Mouse (Mus musculus): ENCODE data around the gene Jsrp1.

Gene Jsrp1

DNA sequence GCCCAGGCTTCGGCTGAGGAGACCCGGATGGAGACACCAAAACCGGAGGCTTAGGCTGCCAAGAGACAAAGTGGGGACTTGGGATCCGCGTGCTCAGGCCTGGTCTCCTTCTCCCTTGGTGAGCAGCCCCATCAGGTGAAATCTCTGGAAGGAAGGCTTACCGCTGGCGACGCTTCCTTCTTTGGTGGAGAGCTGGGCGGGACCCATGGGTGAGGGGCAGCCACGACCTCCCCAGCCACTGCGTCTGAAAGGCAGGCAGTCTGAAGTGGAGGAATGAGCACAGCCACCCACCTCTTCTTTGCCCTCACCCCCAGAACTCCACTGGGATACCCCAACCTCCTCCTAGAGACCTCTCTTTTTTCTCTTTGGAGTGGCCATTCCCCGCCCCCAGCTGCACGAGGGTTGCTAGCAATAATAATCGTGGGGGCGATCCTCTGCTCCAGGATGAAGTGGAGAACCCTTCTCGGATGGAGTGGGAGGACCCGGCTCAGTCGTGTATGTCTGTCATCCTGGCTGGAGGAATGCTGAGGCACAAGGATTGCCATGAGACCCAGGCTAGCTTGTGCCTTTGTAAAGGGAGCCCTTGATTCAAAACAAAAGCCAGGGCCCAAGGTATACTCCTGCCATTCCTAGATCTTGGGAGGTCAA lies 4.2 kb downstream of the Jsrp1 start:
- DNase-seq (ENCODE audit: low spot score), result no peak

- DNase-seq (ENCODE audit: low spot score), result no peak
Observed at GRCm38 (mm10) chr10:80808099-80808984, 5.0 kb downstream of the Jsrp1 start.

DNA sequence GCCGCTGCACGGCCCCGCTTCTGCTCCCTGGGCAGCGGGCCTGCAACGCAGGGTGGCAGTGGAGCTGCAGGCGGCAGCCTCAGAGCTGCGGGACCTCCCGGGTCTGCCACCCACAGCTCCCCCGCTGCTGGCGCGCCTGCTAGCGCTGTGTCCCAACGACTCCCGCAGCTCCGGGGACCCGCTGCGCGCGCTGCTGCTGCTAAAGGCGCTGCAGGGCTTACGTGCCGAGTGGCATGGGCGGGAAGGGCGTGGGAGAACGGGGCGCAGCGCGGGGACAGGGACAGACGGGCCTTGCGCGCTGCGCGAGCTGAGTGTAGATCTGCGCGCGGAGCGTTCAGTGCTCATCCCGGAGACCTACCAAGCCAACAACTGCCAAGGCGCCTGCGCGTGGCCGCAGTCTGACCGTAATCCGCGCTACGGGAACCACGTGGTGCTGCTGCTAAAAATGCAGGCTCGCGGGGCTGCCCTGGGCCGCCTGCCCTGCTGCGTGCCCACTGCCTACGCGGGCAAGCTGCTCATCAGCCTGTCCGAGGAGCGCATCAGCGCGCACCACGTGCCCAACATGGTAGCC lies 6.2 kb downstream of the Jsrp1 start:
- DNase-seq (ENCODE audit: low spot score), result no peak

DNA sequence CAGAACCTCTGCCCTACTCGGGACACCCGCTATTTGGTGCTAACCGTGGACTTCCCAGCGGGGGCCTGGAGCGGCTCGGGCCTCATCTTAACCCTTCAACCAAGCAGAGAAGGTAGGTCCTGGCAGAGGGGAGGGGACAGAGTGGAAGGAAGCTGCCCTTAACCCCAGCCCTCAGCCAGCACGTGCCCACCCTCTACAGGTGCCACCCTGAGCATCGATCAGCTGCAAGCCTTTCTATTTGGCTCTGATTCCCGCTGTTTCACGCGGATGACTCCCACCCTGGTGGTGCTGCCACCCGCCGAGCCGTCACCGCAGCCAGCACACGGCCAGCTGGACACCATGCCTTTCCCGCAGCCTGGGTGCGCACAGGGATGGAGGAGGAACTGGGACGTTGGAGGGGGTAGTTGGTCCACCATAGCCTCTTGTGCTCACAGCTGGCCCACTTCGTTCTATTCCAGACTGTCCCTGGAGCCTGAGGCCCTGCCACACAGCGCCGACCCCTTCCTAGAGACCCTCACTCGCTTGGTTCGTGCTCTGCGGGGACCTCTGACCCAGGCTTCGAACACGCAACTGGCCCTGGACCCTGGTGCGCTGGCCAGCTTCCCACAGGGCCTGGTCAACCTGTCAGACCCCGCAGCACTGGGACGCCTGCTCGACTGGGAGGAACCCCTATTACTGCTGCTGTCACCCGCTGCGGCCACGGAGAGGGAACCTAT lies 6.8 kb downstream of the Jsrp1 start:
- no peak for DNase-seq (ENCODE audit: low spot score)

- DNase-seq (ENCODE audit: low spot score), result peak; percentile 72
Observed at GRCm38 (mm10) chr10:80805925-80806324, 7.4 kb downstream of the Jsrp1 start.

- DNase-seq (ENCODE audit: low spot score), result no peak
Observed at GRCm38 (mm10) chr10:80805322-80805721, 8.0 kb downstream of the Jsrp1 start.

GRCm38 (mm10) chr10:80804916-80805315 lies 8.4 kb downstream of the Jsrp1 start, which contains the start of gene Amh:
Amh (plus strand) TSS chr10:80805243.
- no peak for DNase-seq (ENCODE audit: low spot score)

- no peak for DNase-seq (ENCODE audit: low spot score)
Observed at GRCm38 (mm10) chr10:80804340-80804739, 9.0 kb downstream of the Jsrp1 start.

GRCm38 (mm10) chr10:80802996-80803395 lies 10.3 kb downstream of the Jsrp1 start:
- DNase-seq (ENCODE audit: low spot score), result no peak

DNA sequence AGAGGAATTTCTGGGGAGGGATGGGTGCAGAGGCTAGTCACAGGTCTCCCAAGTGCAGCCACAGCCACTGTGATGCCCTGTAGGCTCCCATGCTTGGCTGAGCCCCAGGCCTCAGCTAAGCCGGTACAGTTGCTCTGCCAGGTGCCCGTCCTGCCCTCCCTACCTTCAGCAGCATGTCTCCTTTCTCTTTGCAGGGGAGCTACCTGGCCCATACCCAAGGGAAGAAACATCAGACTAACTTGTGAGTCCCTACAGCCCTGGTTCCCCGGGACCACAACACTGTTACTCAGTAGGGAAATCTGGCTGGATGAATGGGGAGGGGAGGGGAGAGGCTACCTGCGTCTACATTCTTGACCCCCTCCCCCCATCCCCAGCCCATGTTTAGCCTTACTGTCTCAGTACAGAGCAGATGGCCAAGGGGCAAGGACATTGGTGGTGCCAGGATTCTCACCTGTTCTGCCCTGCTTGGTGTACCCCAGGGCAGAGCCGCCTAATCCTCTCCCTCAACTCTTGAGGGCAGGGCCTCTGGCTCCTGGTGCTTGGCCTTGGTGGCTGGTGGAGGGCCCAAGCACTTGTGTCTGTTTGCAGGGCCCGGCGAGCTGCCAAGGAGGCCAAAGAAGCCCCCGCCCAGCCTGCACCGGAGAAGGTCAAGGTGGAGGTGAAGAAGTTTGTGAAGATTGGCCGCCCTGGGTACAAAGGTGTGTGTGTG lies 10.9 kb downstream of the Jsrp1 start:
- DNase-seq (ENCODE audit: low spot score), result no peak

DNA sequence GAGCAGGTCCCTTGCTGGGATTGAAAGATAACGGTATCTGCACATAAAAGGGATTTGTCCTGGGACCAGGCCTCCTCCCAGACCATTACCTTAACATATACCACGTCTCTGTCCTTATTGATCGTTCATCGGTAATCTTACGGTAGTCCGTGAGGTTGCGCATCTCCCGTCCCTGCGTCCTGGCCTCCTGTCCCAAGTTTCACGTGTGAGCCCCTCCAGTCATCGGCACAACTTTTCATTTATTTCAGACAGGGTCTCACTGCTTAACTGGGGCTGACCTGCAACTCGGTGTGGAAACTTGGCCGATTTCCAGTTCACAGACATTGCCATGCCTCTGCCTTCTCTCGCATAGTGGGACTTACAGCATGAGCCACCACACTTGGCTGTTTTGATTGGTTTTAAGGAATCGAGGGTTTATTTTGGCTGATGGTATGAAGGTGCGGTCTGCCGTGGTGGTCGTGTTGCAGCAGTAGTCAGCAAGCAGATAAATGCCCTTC lies 14.2 kb downstream of the Jsrp1 start:
- no peak for DNase-seq (ENCODE audit: low spot score)

- DNase-seq (ENCODE audit: low spot score), result peak; percentile 95
Observed at GRCm38 (mm10) chr10:80798150-80799006, 14.9 kb downstream of the Jsrp1 start, which contains the start of the genes Sf3a2 and Plekhj1. Sf3a2 (plus strand) TSS chr10:80798198. Plekhj1 (minus strand) TSS chr10:80798626.

DNA sequence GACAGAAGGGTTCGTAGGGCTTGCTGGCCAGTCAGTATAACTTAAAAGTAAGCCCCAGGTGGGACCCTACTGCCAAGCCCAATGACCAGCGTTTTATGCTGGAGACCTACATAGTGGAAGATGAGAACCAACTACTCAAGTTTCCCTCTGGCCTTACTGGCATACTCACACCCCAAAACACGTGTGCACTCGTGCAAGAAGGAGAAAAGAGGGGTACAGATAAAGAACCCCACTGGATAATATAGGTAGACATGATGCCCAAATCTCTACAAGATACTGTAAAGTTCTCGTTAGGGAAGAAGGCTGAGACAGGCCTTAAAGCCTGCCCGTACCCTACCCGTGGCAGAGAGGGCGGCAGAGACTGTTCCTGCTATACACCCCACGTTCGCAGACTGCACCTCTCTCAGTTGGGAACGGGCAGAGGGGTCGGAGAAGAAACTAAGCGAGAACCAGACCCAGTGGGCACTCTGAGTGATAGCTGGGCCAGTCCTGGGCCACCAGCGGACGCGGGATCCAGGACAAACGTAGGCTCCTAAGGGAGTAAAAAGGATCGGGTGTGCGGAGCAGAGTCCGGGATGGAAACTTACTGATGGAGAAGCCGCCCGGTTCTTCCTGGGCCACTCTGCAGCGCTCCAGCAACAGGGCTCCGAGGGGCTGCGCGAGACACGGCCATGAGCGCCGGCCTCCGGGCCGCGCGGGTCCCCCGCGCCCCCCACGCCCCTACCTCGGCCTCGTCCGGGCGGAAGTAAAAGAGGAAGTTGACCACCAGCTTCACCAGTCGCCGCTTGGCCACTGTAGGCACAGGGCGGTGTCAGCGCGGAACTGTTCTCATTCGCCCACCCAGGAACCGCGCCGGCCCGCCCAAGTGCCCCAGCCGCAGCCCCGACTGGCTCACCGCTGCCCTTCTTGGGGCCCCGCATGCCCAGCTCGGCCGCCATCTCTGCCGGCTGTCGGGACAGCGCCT lies 15.8 kb downstream of the Jsrp1 start:
- DNase-seq (ENCODE audit: low spot score), result peak; percentile 32

DNA sequence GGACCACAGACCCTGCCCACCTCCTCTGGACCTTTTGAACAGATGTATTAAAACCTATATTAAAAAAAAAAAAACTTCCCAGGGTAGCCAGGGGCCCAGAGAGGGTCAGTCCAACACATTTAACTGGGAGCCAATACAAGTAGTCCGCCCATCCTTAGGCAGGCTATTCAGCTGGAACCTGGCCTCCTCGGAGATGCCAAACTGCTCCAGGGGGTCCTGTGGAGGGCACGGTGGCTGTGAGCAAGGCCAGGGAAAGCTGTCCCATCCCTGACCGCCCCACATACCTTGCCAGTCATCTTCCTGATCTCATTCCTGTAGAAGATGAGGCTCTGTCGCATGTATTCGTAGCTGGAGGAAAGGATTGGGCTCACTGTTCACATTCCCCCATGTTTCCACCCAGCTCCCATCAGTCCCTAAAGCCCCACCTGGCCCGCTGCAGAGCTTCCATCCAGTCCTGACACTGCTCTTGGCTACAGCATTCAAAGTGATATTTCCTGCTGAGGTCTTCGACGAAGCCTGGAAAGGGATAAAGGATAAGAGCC lies 16.9 kb downstream of the Jsrp1 start:
- no peak for DNase-seq (ENCODE audit: low spot score)

DNA sequence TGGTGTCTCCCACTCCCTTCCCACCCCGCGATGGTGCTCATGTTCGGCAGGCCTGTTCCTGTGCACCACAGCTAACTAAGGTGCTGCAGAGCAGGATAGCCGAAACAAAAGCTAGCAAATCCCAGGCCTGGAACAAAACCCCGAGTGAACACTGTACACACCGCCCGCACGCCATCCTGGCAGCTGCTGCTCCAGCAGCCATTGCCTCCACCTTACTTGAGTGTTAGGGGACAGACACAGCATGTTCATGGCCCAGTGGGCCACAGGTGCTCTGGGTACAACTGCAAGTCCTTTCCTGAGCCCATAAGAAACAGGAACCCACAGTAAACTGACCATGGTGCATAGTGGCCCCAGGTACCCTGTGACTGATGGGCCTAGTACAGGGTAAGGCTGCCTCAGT lies 18.5 kb downstream of the Jsrp1 start:
- no peak for DNase-seq (ENCODE audit: low spot score)

- no peak for DNase-seq (ENCODE audit: low spot score)
Observed at GRCm38 (mm10) chr10:80793803-80794202, 19.5 kb downstream of the Jsrp1 start.

DNA sequence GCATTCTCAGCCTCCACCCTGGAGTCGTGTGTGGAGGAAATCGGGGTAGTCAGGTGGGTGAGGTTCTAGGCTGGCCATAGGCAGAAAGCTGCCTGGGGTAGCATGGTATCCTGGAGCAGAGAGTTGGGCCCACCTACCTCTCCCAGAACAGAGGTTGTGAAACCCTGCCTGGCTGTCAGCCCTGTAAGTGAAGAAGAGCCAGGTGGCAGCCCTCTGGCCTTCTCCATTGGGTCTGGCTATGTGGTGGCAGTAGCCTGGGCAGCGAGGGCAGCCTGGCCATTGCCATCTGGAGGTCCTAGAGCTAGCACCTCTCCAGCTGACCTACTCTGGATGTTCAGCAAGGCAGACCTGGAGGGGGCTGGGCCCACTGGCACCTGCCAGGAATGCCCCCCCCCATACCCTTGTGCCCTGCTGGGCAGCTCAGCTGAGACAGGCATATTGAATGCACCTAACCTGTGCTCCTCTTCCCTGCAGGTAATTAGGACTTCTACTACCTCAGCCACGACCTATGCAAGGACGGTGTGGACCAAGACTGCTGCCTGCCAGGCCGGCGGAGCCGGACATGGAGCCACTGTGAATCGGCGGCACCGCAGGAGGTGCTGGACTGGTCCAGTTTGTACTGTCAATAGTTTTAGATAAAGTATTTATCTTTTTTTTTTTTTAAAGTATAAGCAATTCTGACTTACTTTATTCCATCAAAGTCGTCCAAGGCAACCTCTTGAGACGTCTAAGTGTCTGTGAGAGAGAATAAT lies 20.1 kb downstream of the Jsrp1 start:
- no peak for DNase-seq (ENCODE audit: low spot score)
